Mouse (Mus musculus) erythroblast, embryonic 14.5 days (primary cell): ENCODE data around the gene Atxn1.

Source experiments
- GATA1 ChIP-seq: IDR thresholded peaks from 2 replicates; pipeline ENCODE4 v1.6.1; 2012; ENCODE audit warnings: low read length, inconsistent platforms, mixed read lengths
- TAL1 ChIP-seq: IDR thresholded peaks from 3 replicates; pipeline ENCODE4 v1.6.1; 2012; ENCODE audit warnings: low read length, inconsistent platforms, mixed read lengths

DNA sequence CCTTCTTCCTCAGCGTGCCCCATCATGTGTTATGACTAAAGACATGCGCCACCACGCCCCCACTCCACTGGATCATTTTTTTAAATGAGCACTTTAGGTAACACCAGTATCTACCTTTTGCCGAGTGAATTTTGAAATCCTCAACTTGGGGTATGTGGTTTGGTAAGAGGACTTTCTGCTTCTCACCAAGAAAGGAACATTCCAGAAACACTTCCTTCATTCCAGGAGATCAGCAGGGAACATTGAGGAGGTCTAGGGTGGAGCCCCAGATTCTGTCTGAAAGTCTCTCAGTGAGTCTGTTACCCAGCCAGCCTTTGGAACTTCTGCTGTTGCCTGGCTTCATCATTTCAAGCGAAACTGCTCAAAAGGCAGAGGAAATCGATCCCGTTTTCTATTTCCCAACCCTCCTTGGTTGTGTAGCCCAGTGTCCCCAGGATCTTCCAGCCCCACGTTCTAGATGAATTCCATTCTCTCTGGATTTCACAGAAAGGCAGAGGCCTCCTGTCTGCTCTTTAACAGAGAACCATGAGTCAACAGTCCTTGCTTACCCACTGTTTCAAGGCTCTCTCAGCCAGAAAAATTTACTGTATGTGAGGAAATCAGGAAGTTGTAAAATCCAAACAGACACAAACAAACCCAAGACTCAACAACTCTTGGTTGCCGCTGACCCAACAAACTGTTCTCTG lies 9.3 kb downstream of the Atxn1 start:
- TF ChIP-seq TAL1, result no peak
- TF ChIP-seq GATA1, result no peak
